Mouse (Mus musculus): Measurements from ENCODE around the gene Lmo4. TPM values are rescaled to one million over a fixed set of nuclear protein-coding genes. Genes with fewer than 3 reads are reported as not detected.

The Lmo4 gene
- total RNA-seq, 2 experiments from 2014 or later: 17.5 to 18.5 TPM

GRCm38 (mm10) chr3:144162156-144162555, 42.9 kb downstream of the Lmo4 start:
- intact Hi-C loops (cut with DNase I): no loop called here
- DNase-seq: no peak

- intact Hi-C loops (cut with DNase I): no loop called here
- DNase-seq: no peak
Observed at GRCm38 (mm10) chr3:144161261-144161660, 43.8 kb downstream of the Lmo4 start.

- intact Hi-C loops (cut with DNase I): no loop called here
Observed at GRCm38 (mm10) chr3:144155746-144156145, 49.3 kb downstream of the Lmo4 start.

GRCm38 (mm10) chr3:144153395-144153794, 51.6 kb downstream of the Lmo4 start:
- DNase-seq: no peak
- intact Hi-C loops (cut with DNase I): no loop called here

More at GRCm38 (mm10) chr3:144155746-144156145, 49.3 kb downstream of the Lmo4 start:
- no peak for DNase-seq

DNA sequence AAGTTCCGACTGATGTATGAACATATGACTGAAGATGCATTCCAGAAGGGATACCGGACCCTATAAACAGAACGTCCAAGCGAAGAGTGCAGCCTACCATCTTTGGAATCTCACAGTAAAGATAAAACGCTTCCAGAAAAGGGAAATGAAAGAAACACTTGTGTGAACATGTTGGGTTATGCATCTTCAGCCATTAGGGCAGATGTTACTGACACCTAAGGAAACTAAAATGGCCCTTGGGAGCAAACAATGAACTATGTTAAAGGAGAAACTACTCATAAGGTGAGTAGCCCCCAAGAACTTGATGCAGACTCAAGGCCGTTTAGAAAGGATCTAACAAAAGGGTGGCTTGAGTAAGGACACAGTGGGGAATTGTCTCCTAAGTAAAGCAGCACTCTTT, 54.0 kb downstream of the Lmo4 start:
- intact Hi-C loops (cut with DNase I): no loop called here

GRCm38 (mm10) chr3:144148234-144148633, 56.8 kb downstream of the Lmo4 start:
- intact Hi-C loops (cut with DNase I): no loop called here
- DNase-seq: no peak

More for the DNA sequence above, 54.0 kb downstream of the Lmo4 start:
- DNase-seq: no peak

- intact Hi-C loops (cut with DNase I): no loop called here
Observed at GRCm38 (mm10) chr3:144147244-144147643, 57.8 kb downstream of the Lmo4 start.

GRCm38 (mm10) chr3:144144066-144144465, 61.0 kb downstream of the Lmo4 start:
- intact Hi-C loops (cut with DNase I): no loop called here
- DNase-seq: no peak

More at GRCm38 (mm10) chr3:144147244-144147643, 57.8 kb downstream of the Lmo4 start:
- DNase-seq: no peak

DNA sequence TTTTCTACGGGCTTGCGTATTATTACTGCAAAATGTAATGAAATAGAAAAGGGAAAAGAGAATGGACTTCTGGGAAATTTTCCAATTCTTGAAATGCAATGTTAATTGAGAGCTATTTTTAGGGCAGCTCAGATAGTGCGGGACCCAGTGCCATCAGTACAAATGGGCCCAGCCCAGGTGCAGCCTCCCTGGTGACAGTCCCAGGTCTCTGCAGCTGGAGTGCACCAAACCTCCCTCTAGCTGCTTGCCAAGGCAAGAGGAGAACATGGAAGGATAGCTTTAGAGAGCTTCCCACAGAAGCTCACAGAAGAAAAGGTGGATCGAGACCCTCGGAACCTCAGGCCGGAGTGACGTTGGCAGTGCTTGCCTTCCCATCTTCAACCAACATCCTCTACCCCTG, 62.1 kb downstream of the Lmo4 start:
- DNase-seq: no peak
- intact Hi-C loops (cut with DNase I): no loop called here

GRCm38 (mm10) chr3:144141786-144142185, 63.2 kb downstream of the Lmo4 start:
- DNase-seq: no peak
- intact Hi-C loops (cut with DNase I): no loop called here

GRCm38 (mm10) chr3:144140816-144141215, 64.2 kb downstream of the Lmo4 start:
- DNase-seq: no peak
- intact Hi-C loops (cut with DNase I): no loop called here

DNA sequence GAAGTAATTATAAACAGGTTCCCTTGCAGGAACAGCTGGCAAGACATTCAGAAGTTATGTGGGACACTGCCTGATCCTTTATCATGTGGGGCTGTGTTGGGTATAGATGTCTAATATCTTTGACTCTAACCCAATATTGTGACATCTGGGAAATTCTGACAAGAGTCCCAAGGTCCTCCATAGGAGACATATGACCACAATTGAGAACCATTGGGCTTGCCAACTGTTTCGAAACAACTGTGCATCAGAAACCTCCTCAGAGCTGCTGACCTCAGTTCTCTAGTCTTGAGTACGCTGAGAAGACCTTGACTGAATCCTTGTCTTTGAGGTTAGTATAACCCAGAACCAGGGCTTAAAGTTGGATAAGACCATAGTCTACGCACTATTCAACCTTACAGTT, 66.4 kb downstream of the Lmo4 start:
- intact Hi-C loops (cut with DNase I): no loop called here
- DNase-seq: no peak

All from gastrocnemius, postnatal 36 days (tissue).